In genomic region chr2:113821176-113821734, GRCm38 (mm10) we compare ENCODE assay signal across 16 mouse cellular contexts. TPM values are rescaled to one million over a fixed set of nuclear protein-coding genes. Genes with fewer than 3 reads are reported as not detected.
DNase-seq lines count a peak whose midpoint lies in the region; ATAC-seq and TF ChIP-seq lines count a peak whose summit lies in the region.
"Had no signal": no experiment of that assay in that cellular context is flagged by ENCODE, and none has a peak within 500 bp of the region (broad histone marks: within the 10 kb centered on the region; RNA-seq: fewer than 3 reads in every experiment).

No protein-coding gene starts in this region.

- intact Hi-C loops in left cerebral cortex, postnatal 36 days (cut with DNase I), result no loop called here

- H3K36me3 ChIP-seq in kidney, embryonic 14.5 days (ENCODE audit: control insufficient read depth, insufficient read depth, low read length), result no peaks in the 10 kb centered on the region
- H3K36me3 ChIP-seq in intestine, embryonic 14.5 days (ENCODE audit: control insufficient read depth, insufficient read depth, low read length), result no peaks in the 10 kb centered on the region
- no peaks in the 10 kb centered on the region for H3K36me3 ChIP-seq in myocyte (ENCODE audit: control insufficient read depth, insufficient read depth)
- H3K36me3 ChIP-seq: limb, embryonic 12.5 days; liver, embryonic 15.5 days had no signal

- no peak overlapping the region for H3ac ChIP-seq in myocyte (ENCODE audit: control insufficient read depth, insufficient read length)

- H3K9me3 ChIP-seq in kidney, embryonic 14.5 days (ENCODE audit: control insufficient read depth, low read length), result no peaks in the 10 kb centered on the region
- no peaks in the 10 kb centered on the region for H3K9me3 ChIP-seq in intestine, embryonic 14.5 days (ENCODE audit: control insufficient read depth, low read length)
- H3K9me3 ChIP-seq: hindbrain, embryonic 12.5 days; limb, embryonic 12.5 days; liver, embryonic 15.5 days had no signal

- no peaks in the 10 kb centered on the region for H3K79me2 ChIP-seq in myocyte (ENCODE audit: control insufficient read depth, insufficient read depth)

- H3K9ac ChIP-seq in kidney, embryonic 14.5 days (ENCODE audit: low read depth, low read length), result no peak overlapping the region
- no peak overlapping the region for H3K9ac ChIP-seq in intestine, embryonic 14.5 days (ENCODE audit: low read length)
- H3K9ac ChIP-seq: hindbrain, embryonic 12.5 days; limb, embryonic 12.5 days; liver, embryonic 15.5 days had no signal

- ATAC-seq in kidney, embryonic 14.5 days (ENCODE audit: low FRiP score, low TSS enrichment), result no peak
- ATAC-seq in intestine, embryonic 14.5 days (replicated peaks; ENCODE audit: low FRiP score, low TSS enrichment, low read depth), result peak; percentile 63; the same call in 1 of the 2 replicates

- TF ChIP-seq CTCF in layer of hippocampus, adult 2 months (conservative IDR thresholded peaks at IDR 0.05), result no peak

- H3K4me1 ChIP-seq in kidney, embryonic 14.5 days (ENCODE audit: control insufficient read depth, insufficient read depth, low read length), result no peaks in the 10 kb centered on the region
- H3K4me1 ChIP-seq in intestine, embryonic 14.5 days (replicated peaks; ENCODE audit: control insufficient read depth, insufficient read depth, low read length), result no peaks in the 10 kb centered on the region
- H3K4me1 ChIP-seq: liver, embryonic 15.5 days had no signal

- no peak for TF ChIP-seq POLR2A in myocyte (IDR thresholded peaks at IDR 0.05; ENCODE audit: insufficient read length, low read depth)

- H3K27ac ChIP-seq in kidney, embryonic 14.5 days (ENCODE audit: low read depth, low read length), result no peak overlapping the region
- peak overlapping the region; percentile 36; the same call in 1 of the 2 replicates for H3K27ac ChIP-seq in intestine, embryonic 14.5 days (ENCODE audit: low read depth)
- no peak overlapping the region for H3K27ac ChIP-seq in layer of hippocampus, adult 2 months
- H3K27ac ChIP-seq: hindbrain, embryonic 12.5 days; limb, embryonic 12.5 days; liver, embryonic 15.5 days had no signal

- no peaks in the 10 kb centered on the region for H3K27me3 ChIP-seq in kidney, embryonic 14.5 days (ENCODE audit: control insufficient read depth, insufficient read depth, low read length)
- H3K27me3 ChIP-seq in intestine, embryonic 14.5 days (replicated peaks; ENCODE audit: control insufficient read depth, insufficient read depth, low read length), result no peaks in the 10 kb centered on the region
- no peaks in the 10 kb centered on the region for H3K27me3 ChIP-seq in myocyte (ENCODE audit: control insufficient read depth, insufficient read depth, insufficient read length)
- H3K27me3 ChIP-seq: hindbrain, embryonic 12.5 days; liver, embryonic 15.5 days had no signal

- DNase-seq in kidney, adult 11 months, result peak; percentile 30
- DNase-seq in MN1 (ENCODE audit: low spot score), result peak; percentile 48
- peak; percentile 52 for DNase-seq in intestine, embryonic 14.5 days (ENCODE audit: low spot score)
- no peak for DNase-seq in layer of hippocampus, adult 2 months (ENCODE audit: low spot score in 2 of 2)
- no peak for DNase-seq in gastrocnemius, postnatal 25 days
- DNase-seq in left cerebral cortex, postnatal 36 days (ENCODE audit: low spot score in 2 of 2), result no peak
- DNase-seq: adrenal gland, adult 8-10 months; gastrocnemius, postnatal 36 days; lung, postnatal 4 days had no signal

- no peak overlapping the region for H3K4me2 ChIP-seq in kidney, embryonic 14.5 days (replicated peaks; ENCODE audit: low read depth, low read length)
- H3K4me2 ChIP-seq in intestine, embryonic 14.5 days (ENCODE audit: low read length), result no peak overlapping the region
- H3K4me2 ChIP-seq in myocyte (ENCODE audit: low read depth), result peak overlapping the region; percentile 19
- H3K4me2 ChIP-seq: hindbrain, embryonic 12.5 days; limb, embryonic 12.5 days; liver, embryonic 15.5 days; midbrain, embryonic 11.5 days had no signal

- 80% methylated on average over 12 of the region's 12 CpGs for WGBS in kidney, embryonic 14.5 days
- WGBS in intestine, embryonic 14.5 days, result 36% methylated on average over 12 of the region's 12 CpGs

- no peak overlapping the region for H3K4me3 ChIP-seq in kidney, embryonic 14.5 days (ENCODE audit: low read length)
- no peak overlapping the region for H3K4me3 ChIP-seq in intestine, embryonic 14.5 days (ENCODE audit: low read depth, low read length)
- H3K4me3 ChIP-seq in myocyte, result no peak overlapping the region
- H3K4me3 ChIP-seq in layer of hippocampus, adult 2 months, result no peak overlapping the region
- H3K4me3 ChIP-seq: hindbrain, embryonic 12.5 days; limb, embryonic 12.5 days; liver, embryonic 15.5 days had no signal

TF ChIP-seq in myocyte, 11 proteins besides CTCF, POLR2A, EP300 and RAD21:
- TF ChIP-seq MYOD1 (IDR thresholded peaks at IDR 0.05; ENCODE audit: control insufficient read depth in 1 of 3, insufficient read length in 2 of 3, low read depth in 2 of 3) (no peak), TCF12 (IDR thresholded peaks at IDR 0.05; ENCODE audit: insufficient read depth, poor library complexity, severe bottlenecking) (no peak), E2F4 (IDR thresholded peaks at IDR 0.05; ENCODE audit: insufficient read depth) (no peak), SRF (IDR thresholded peaks at IDR 0.05; ENCODE audit: control insufficient read depth, insufficient read length, low read depth) (no peak), USF1 (IDR thresholded peaks at IDR 0.05; ENCODE audit: low read depth) (no peak), REST (IDR thresholded peaks at IDR 0.05; ENCODE audit: insufficient read depth, insufficient read length) (no peak), CEBPB (IDR thresholded peaks at IDR 0.05; ENCODE audit: insufficient read depth, poor library complexity, severe bottlenecking) (no peak), TCF3 (IDR thresholded peaks at IDR 0.05; ENCODE audit: insufficient read length, low read depth) (no peak), MAX (IDR thresholded peaks at IDR 0.05; ENCODE audit: low read depth) (no peak), POLR2AphosphoS2 (IDR thresholded peaks at IDR 0.05; ENCODE audit: insufficient read length, low read depth) (no peak), MYOG (IDR thresholded peaks at IDR 0.05; ENCODE audit: control insufficient read depth in 1 of 3, insufficient read depth in 1 of 3, insufficient read length in 2 of 3, low read depth in 2 of 3) (no peak)

RNA-seq across cellular contexts. Expression of gene Scg5, which starts 7.7 kb away (rescaled TPM):
- polyA plus RNA-seq in kidney, embryonic 14.5 days (2014; fragmentation: Nextera tagmentation; extraction: Ambion mirVana), result 5.2 and 6.8 TPM in 2 replicates
- polyA plus RNA-seq in intestine, embryonic 14.5 days (2014; fragmentation: Nextera tagmentation; extraction: Ambion mirVana), result 17.5 and 18.0 TPM in 2 replicates
- 0.08 TPM for polyA plus RNA-seq in myocyte (2012; fragmentation: generic; extraction: Trizol)
- total RNA-seq in layer of hippocampus, adult 2 months (2021), result 100 to 1,000 TPM; 378 to 402 TPM
- under 1 TPM in 1 of 2 experiments, not detected in 1; 0.21 TPM for total RNA-seq in gastrocnemius, postnatal 25 days (2021)
- total RNA-seq in left cerebral cortex, postnatal 36 days (2021), result 100 to 1,000 TPM; 497 to 544 TPM
- total RNA-seq: ES-E14; gastrocnemius, postnatal 36 days had no signal

RNA-seq across cellular contexts. Expression of gene Arhgap11a, which starts 27.2 kb away (rescaled TPM):
- polyA plus RNA-seq in kidney, embryonic 14.5 days (2014; fragmentation: Nextera tagmentation; extraction: Ambion mirVana), result 6.4 and 7.1 TPM in 2 replicates
- 4.7 and 5.2 TPM in 2 replicates for polyA plus RNA-seq in intestine, embryonic 14.5 days (2014; fragmentation: Nextera tagmentation; extraction: Ambion mirVana)
- 6.8 TPM for polyA plus RNA-seq in myocyte (2012; fragmentation: generic; extraction: Trizol)
- total RNA-seq in layer of hippocampus, adult 2 months (2021), result 1 to 10 TPM; 2.0 to 2.1 TPM
- 1 to 10 TPM; 1.4 to 1.6 TPM for total RNA-seq in gastrocnemius, postnatal 25 days (2021)
- 1 to 10 TPM; 2.1 to 2.6 TPM for total RNA-seq in left cerebral cortex, postnatal 36 days (2021)

Comparison
In these comparisons a context has a peak if more than half of its experiments do, and no peak if none do; other contexts are left out.
1. DNase-seq: peak in kidney, adult 11 months (single experiment), MN1 (single experiment) and intestine, embryonic 14.5 days (single experiment); none in layer of hippocampus, adult 2 months (0 of 2), gastrocnemius, postnatal 25 days (single experiment) and left cerebral cortex, postnatal 36 days (0 of 2).
2. RNA of gene Scg5, which starts 7.7 kb away (total RNA-seq): 497 to 544 TPM in left cerebral cortex, postnatal 36 days and 378 to 402 TPM in layer of hippocampus, adult 2 months; 0.21 TPM in gastrocnemius, postnatal 25 days; every median in the first group is over 100 times any median in the second.